Mouse (Mus musculus) spleen, adult 2 months (tissue): ENCODE results near the gene Olfr1293-ps. TPM values are rescaled to one million over a fixed set of nuclear protein-coding genes. Genes with fewer than 3 reads are reported as not detected.

ENCODE experiments used
- DNase-seq, 2 experiments: peaks; one replicate each; pipeline versions ENCODE4 v3.0.0 to v3.0.0-alpha.2; 2012 to 2021; ENCODE audit warnings: low spot score in 2 of 2, low read depth in 1 of 2
- H3K27ac ChIP-seq: fragments of 200-500 bp; 2 replicates; pipeline ENCODE4 v1.5.1; 2012; ENCODE audit warnings: low read length, inconsistent platforms; ENCODE audit not compliant: insufficient read depth
- H3K27me3 ChIP-seq: fragments of 200-500 bp; 2 replicates; pipeline ENCODE4 v1.6.1; 2012; ENCODE audit warnings: mild to moderate bottlenecking, moderate library complexity, low read length, inconsistent platforms; ENCODE audit not compliant: control insufficient read depth, insufficient read depth
- H3K36me3 ChIP-seq: fragments of 200-500 bp; 2 replicates; pipeline ENCODE4 v1.6.1; 2012; ENCODE audit warnings: mild to moderate bottlenecking, low read length, inconsistent platforms; ENCODE audit not compliant: control insufficient read depth, insufficient read depth
- H3K4me1 ChIP-seq: fragments of 200-500 bp; 2 replicates; pipeline ENCODE4 v1.6.1; 2011; ENCODE audit warnings: inconsistent platforms; ENCODE audit not compliant: control insufficient read depth, insufficient read depth, insufficient read length
- H3K4me3 ChIP-seq: fragments of 200-500 bp; 2 replicates; pipeline ENCODE4 v1.5.1; 2011; ENCODE audit warnings: mild to moderate bottlenecking, inconsistent platforms; ENCODE audit not compliant: insufficient read depth, insufficient read length; ENCODE audit errors: extremely low read depth
- CTCF ChIP-seq: fragments of 200-500 bp; IDR thresholded peaks from 2 replicates; pipeline ENCODE4 v1.5.1; 2011; ENCODE audit warnings: mild to moderate bottlenecking, inconsistent platforms; ENCODE audit not compliant: insufficient read depth, insufficient read length, insufficient replicate concordance; ENCODE audit errors: extremely low read depth
- POLR2A ChIP-seq: fragments of 200-500 bp; IDR thresholded peaks from 2 replicates; pipeline ENCODE4 v1.6.1; 2011; ENCODE audit warnings: low read depth, low read length, inconsistent platforms
- WGBS: fragments of 180-500 bp; shearing (Covaris S2); methylation state at CpG from one replicate; pipeline ENCODE4 v1.1.7; 2018; 5-methylcytosine and 5-hydroxymethylcytosine counted together
- polyA plus RNA-seq: library from polyadenylated mRNA; depleted of rRNA; stranded (reverse); fragments of >200 nt; gene quantifications from 2 replicates; pipeline ENCODE4 v1.2.3, GENCODE M21; 2012; rRNA removed

Olfr1293-ps gene
- polyA plus RNA-seq: not detected in 2 replicates

DNA sequence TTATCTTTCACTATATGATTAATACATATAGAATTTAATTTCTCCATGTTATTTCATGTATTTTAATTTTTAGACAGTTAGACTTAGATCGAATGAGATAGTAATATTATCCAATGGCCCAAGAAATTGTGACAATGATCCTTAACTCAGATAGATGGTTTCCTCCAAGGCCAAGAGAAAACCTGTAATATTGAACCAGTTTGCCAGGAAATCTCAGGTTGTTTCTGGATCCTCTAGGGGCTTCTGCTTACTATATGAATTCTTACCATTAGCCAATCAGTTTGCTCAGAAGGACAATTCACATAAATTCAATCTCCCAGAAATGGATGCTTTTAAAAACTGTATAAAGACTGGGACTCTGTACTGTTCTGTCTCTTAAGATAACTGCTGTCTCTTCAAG lies at the start of gene Olfr1293-ps:
TSS of gene Olfr1293-ps (plus strand) at position 301 of the 400 bp plus-strand sequence.
- no peaks in the 10 kb centered on the region for H3K4me1 ChIP-seq
- 90% methylated on average over 1 of the region's 1 CpGs for WGBS
- no peak within 1 kb of the TSS for H3K27ac ChIP-seq
- H3K27me3 ChIP-seq: no peaks in the 10 kb centered on the region
- no peak for DNase-seq
- TF ChIP-seq POLR2A (no peak), CTCF (no peak)
- H3K4me3 ChIP-seq: no peak within 1 kb of the TSS
- no peaks in the 10 kb centered on the region for H3K36me3 ChIP-seq

GRCm38 (mm10) chr2:111480519-111480918 lies 44.5 kb upstream of the Olfr1293-ps start, which contains the start of gene Olfr1289:
Olfr1289 (plus strand) TSS chr2:111480819.
- TF ChIP-seq CTCF (no peak), POLR2A (no peak)
- H3K4me3 ChIP-seq: no peak within 1 kb of the TSS
- no peaks in the 10 kb centered on the region for H3K27me3 ChIP-seq
- no peaks in the 10 kb centered on the region for H3K4me1 ChIP-seq
- H3K27ac ChIP-seq: no peak within 1 kb of the TSS
- no peak for DNase-seq
- H3K36me3 ChIP-seq: no peaks in the 10 kb centered on the region
- 80% methylated on average over 1 of the region's 1 CpGs for WGBS

- no peak within 1 kb of the TSS for H3K27ac ChIP-seq
- 73% methylated on average over 5 of the region's 5 CpGs for WGBS
- no peaks in the 10 kb centered on the region for H3K4me1 ChIP-seq
- H3K36me3 ChIP-seq: no peaks in the 10 kb centered on the region
- no peak for DNase-seq
- TF ChIP-seq POLR2A (no peak), CTCF (no peak)
- H3K4me3 ChIP-seq: no peak within 1 kb of the TSS
- H3K27me3 ChIP-seq: no peaks in the 10 kb centered on the region
Measured at GRCm38 (mm10) chr2:111493729-111494128, 31.3 kb upstream of the Olfr1293-ps start, which contains the start of gene Olfr1290. Olfr1290 (minus strand) TSS chr2:111493829.

DNA sequence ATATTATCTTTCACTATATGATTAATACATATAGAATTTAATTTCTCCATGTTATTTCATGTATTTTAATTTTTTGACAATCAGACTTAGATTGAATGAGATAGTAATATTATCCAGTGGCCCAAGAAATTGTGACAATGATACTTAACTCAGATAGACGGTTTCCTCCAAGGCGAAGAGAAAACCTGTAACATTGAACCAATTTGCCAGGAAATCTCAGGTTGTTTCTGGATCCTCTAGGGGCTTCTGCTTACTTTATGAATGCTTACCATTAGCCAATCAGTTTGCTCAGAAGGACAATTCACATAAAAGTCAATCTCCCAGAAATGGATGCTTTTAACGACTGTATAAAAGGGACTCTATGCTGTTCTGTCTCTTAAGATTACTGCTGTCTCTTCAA lies 28.1 kb upstream of the Olfr1293-ps start, which contains the start of gene Olfr1291-ps1:
TSS of gene Olfr1291-ps1 (plus strand) at position 301 of the 400 bp plus-strand sequence.
- 91% methylated on average over 3 of the region's 3 CpGs for WGBS
- Histone ChIP-seq H3K4me3 (no peak within 1 kb of the TSS), H3K36me3 (no peaks in the 10 kb centered on the region), H3K27ac (no peak within 1 kb of the TSS), H3K27me3 (no peaks in the 10 kb centered on the region), H3K4me1 (no peaks in the 10 kb centered on the region)
- DNase-seq: no peak
- TF ChIP-seq POLR2A (no peak), CTCF (no peak)

GRCm38 (mm10) chr2:111517451-111517850 lies 7.6 kb upstream of the Olfr1293-ps start:
- Histone ChIP-seq H3K36me3 (no peaks in the 10 kb centered on the region), H3K27ac (no peak overlapping the region), H3K4me1 (no peaks in the 10 kb centered on the region), H3K4me3 (no peak overlapping the region), H3K27me3 (no peaks in the 10 kb centered on the region)
- DNase-seq: no peak
- 90% methylated on average over 10 of the region's 10 CpGs for WGBS
- TF ChIP-seq POLR2A (no peak), CTCF (no peak)

- Histone ChIP-seq H3K4me3 (no peak within 1 kb of the TSS), H3K27ac (no peak within 1 kb of the TSS), H3K4me1 (no peaks in the 10 kb centered on the region), H3K27me3 (no peaks in the 10 kb centered on the region), H3K36me3 (no peaks in the 10 kb centered on the region)
- 39% methylated on average over 1 of the region's 1 CpGs for WGBS
- TF ChIP-seq CTCF: no peak
- TF ChIP-seq POLR2A: no peak
- DNase-seq: no peak
Measured at GRCm38 (mm10) chr2:111540191-111540590, 15.2 kb downstream of the Olfr1293-ps start, which contains the start of gene Olfr1294. Olfr1294 (minus strand) TSS chr2:111540291.

DNA sequence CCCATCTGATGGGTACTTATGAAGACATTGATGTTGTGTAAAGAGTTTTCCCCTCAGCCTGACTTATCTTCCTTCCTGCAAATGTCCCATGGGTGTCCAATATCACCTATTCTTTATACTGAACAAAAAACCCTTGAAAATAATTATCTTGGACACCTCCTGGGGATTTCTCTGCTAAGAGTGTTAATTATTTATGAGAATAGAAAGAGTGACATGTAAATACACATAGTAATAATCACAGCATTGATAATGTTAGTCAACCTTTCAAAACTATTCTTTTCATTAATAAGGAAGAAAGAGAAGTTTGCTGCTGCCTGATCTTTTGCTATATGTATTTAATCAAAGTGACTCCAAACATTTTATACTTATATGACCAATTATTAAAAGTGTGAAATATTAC lies 44.6 kb downstream of the Olfr1293-ps start, which contains the start of gene Olfr1295:
TSS of gene Olfr1295 (minus strand) at position 101 of the 400 bp plus-strand sequence.
- no peak for TF ChIP-seq POLR2A
- no peak for TF ChIP-seq CTCF
- no peaks in the 10 kb centered on the region for H3K4me1 ChIP-seq

More for the DNA sequence above, 44.6 kb downstream of the Olfr1293-ps start, which contains the start of gene Olfr1295:
- Histone ChIP-seq H3K36me3 (no peaks in the 10 kb centered on the region), H3K4me3 (no peak within 1 kb of the TSS), H3K27ac (no peak within 1 kb of the TSS), H3K27me3 (no peaks in the 10 kb centered on the region)
- no peak for DNase-seq

Other genes with a start within 250 kb of the Olfr1293-ps start
- not detected in 2 replicates for gene Olfr1278, start 235.1 kb upstream of the Olfr1293-ps start, polyA plus RNA-seq
- gene Olfr1279, start 224.6 kb upstream of the Olfr1293-ps start, polyA plus RNA-seq: not detected in 2 replicates
- gene Olfr1280, start 211.2 kb upstream of the Olfr1293-ps start, polyA plus RNA-seq: not detected in 2 replicates
- gene Olfr1281, start 198.7 kb upstream of the Olfr1293-ps start, polyA plus RNA-seq: not detected in 2 replicates
- gene Olfr1282, start 189.1 kb upstream of the Olfr1293-ps start, polyA plus RNA-seq: not detected in 2 replicates
- not detected in 2 replicates for gene Olfr1283, start 158.4 kb upstream of the Olfr1293-ps start, polyA plus RNA-seq
- gene Olfr1284, start 149.7 kb upstream of the Olfr1293-ps start, polyA plus RNA-seq: not detected in 2 replicates
- not detected in 2 replicates for gene Olfr1286, start 102.1 kb upstream of the Olfr1293-ps start, polyA plus RNA-seq
- gene Olfr1287, start 76.1 kb upstream of the Olfr1293-ps start, polyA plus RNA-seq: not detected in 2 replicates
- gene Olfr1288, start 51.1 kb upstream of the Olfr1293-ps start, polyA plus RNA-seq: not detected in 2 replicates
- not detected in 2 replicates for gene Olfr1289, start 44.4 kb upstream of the Olfr1293-ps start, polyA plus RNA-seq
- not detected in 2 replicates for gene Olfr1290, start 31.4 kb upstream of the Olfr1293-ps start, polyA plus RNA-seq
- gene Olfr1291-ps1, start 28.0 kb upstream of the Olfr1293-ps start, polyA plus RNA-seq: not detected in 2 replicates
- not detected in 2 replicates for gene Olfr1294, start 15.1 kb downstream of the Olfr1293-ps start, polyA plus RNA-seq
- gene Olfr1295, start 44.5 kb downstream of the Olfr1293-ps start, polyA plus RNA-seq: not detected in 2 replicates
- gene Olfr1297, start 101.3 kb downstream of the Olfr1293-ps start, polyA plus RNA-seq: not detected in 2 replicates
- gene Olfr1298, start 124.0 kb downstream of the Olfr1293-ps start, polyA plus RNA-seq: not detected in 2 replicates
- gene Olfr1299, start 136.2 kb downstream of the Olfr1293-ps start, polyA plus RNA-seq: not detected in 2 replicates
- not detected in 2 replicates for gene Olfr1301, start 225.8 kb downstream of the Olfr1293-ps start, polyA plus RNA-seq